Mouse (Mus musculus) intestine, embryonic 16.5 days (tissue): ENCODE results near the gene Arhgap6. TPM values are rescaled to one million over a fixed set of nuclear protein-coding genes. Genes with fewer than 3 reads are reported as not detected.
A peak's percentile ranks its signal among the peaks of the same experiment; 100 is the strongest.

Experiments
- ATAC-seq: fragments of 200-750 bp; cut with Nextera tagmentation; 2 replicates; pipeline ENCODE4 v1.8.0; 2017; ENCODE audit warnings: moderate TSS enrichment, moderate library complexity
- H3K27ac ChIP-seq: fragments of 300-500 bp; sonication (generic); 2 replicates; pipeline ENCODE4 v1.5.1; 2014; ENCODE audit warnings: mild to moderate bottlenecking, low read length
- H3K27me3 ChIP-seq: fragments of 300-500 bp; sonication (generic); replicated peaks from 2 replicates; pipeline ENCODE4 v1.6.1; 2014; ENCODE audit warnings: low read length, control low read depth, mixed read lengths; ENCODE audit not compliant: control insufficient read depth, insufficient read depth
- H3K36me3 ChIP-seq: fragments of 300-500 bp; sonication (generic); 2 replicates; pipeline ENCODE4 v1.6.1; 2014; ENCODE audit warnings: low read length, control low read depth; ENCODE audit not compliant: control insufficient read depth, insufficient read depth
- H3K4me1 ChIP-seq: fragments of 300-500 bp; sonication (generic); 2 replicates; pipeline ENCODE4 v1.6.1; 2014; ENCODE audit warnings: low read length, control low read depth, mixed read lengths; ENCODE audit not compliant: control insufficient read depth, insufficient read depth
- H3K4me2 ChIP-seq: fragments of 300-500 bp; sonication (generic); 2 replicates; pipeline ENCODE4 v1.6.1; 2014; ENCODE audit warnings: low read depth, low read length, control low read depth
- H3K4me3 ChIP-seq: fragments of 300-500 bp; sonication (generic); 2 replicates; pipeline ENCODE4 v1.5.1; 2014; ENCODE audit warnings: mild to moderate bottlenecking, low read length
- H3K9ac ChIP-seq: fragments of 300-500 bp; sonication (generic); 2 replicates; pipeline ENCODE4 v1.6.1; 2014; ENCODE audit warnings: low read depth, low read length
- H3K9me3 ChIP-seq: fragments of 300-500 bp; sonication (generic); 2 replicates; pipeline ENCODE4 v1.6.1; 2016; ENCODE audit warnings: low read length, control low read depth; ENCODE audit not compliant: control insufficient read depth
- WGBS: fragments of 180-500 bp; shearing (Covaris S2); extraction: QIAGEN DNeasy Blood & Tissue Kit; methylation state at CpG from one replicate; pipeline ENCODE4 v1.1.7; 2014; 5-methylcytosine and 5-hydroxymethylcytosine counted together
- polyA plus RNA-seq: library from polyadenylated mRNA; unstranded; fragments of >200 nt; fragmentation: Nextera tagmentation; extraction: Ambion mirVana; gene quantifications from 2 replicates; pipeline ENCODE4 v1.2.1, GENCODE M21; 2015

The Arhgap6 gene
- polyA plus RNA-seq: 4.0 TPM in 2 replicates

- Histone ChIP-seq H3K27me3 (peaks cover 22% of the 10 kb centered on the region), H3K4me2 (peak within 1 kb of the TSS; percentile 77), H3K27ac (no peak within 1 kb of the TSS), H3K36me3 (no peaks in the 10 kb centered on the region), H3K4me3 (peak within 1 kb of the TSS; percentile 50), H3K9me3 (no peaks in the 10 kb centered on the region), H3K9ac (peak within 1 kb of the TSS; percentile 62), H3K4me1 (no peaks in the 10 kb centered on the region)
- peak; percentile 68 for ATAC-seq
- 16% methylated on average over 47 of the region's 48 CpGs for WGBS
These were observed at the start of gene Arhgap6 for GRCm38 (mm10) chrX:168794974-168795858. Gene Arhgap6, plus strand, starts transcription at chrX:168795099.

DNA sequence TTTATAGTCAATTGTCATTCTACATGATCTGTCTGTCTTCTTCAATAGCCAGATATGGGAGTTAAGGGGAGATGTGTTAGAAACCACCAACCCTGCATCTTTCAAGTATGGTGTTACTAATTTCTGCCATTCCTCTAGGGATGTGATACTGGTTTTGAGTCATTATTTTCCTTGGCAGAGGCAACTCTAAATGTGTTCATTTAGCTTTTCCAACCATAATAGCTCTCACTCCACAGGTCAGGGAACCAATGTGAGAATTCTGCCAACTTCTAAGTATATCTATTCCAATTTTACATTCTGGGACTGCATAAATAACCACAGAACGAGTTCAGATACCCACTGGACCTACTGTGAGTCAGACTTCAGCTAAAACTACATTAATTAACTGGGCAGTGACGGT, 47.9 kb upstream of the Arhgap6 start:
- no peak for ATAC-seq
- Histone ChIP-seq H3K27ac (no peak overlapping the region), H3K27me3 (no peaks in the 10 kb centered on the region), H3K36me3 (no peaks in the 10 kb centered on the region), H3K9me3 (no peaks in the 10 kb centered on the region), H3K4me2 (no peak overlapping the region), H3K4me1 (no peaks in the 10 kb centered on the region), H3K4me3 (no peak overlapping the region), H3K9ac (no peak overlapping the region)
- 55% methylated on average over 2 of the region's 2 CpGs for WGBS

DNA sequence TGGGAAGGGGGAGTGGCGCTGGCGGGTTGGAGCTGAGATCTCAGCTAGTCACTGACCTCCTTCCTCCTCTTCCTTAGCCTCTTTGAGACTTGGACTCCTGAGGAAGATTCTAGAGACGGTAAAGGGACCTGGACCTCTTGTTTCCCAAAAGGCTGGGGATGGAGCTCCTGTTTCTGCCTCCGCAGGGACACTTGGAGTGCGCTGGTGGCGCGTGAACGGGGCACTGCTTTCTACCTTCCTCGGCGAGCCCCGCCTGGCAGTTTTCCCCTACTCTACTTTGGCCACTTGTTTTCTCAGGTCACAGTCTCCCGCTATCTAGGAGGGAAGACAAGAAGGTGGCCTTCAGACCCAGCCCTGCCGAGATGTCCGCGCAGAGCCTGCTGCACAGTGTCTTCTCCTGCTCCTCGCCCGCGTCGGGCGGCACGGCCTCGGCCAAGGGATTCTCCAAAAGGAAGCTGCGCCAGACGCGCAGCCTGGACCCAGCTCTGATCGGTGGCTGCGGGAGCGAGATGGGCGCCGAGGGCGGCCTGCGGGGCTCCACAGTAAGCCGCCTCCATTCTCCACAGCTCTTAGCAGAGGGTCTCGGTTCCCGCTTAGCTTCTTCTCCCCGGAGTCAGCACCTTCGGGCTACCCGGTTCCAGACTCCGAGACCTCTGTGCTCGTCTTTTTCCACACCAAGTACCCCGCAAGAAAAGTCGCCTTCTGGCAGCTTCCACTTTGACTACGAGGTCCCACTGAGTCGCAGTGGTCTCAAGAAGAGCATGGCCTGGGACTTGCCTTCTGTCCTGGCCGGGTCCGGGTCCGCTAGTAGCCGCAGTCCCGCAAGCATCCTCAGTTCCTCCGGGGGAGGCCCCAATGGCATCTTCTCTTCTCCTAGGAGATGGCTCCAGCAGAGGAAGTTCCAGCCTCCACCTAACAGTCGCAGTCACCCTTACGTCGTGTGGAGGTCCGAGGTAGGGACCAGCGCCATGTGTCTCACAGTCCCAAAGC, 1.3 kb downstream of the Arhgap6 start:
- Histone ChIP-seq H3K4me3 (peak overlapping the region; percentile 50), H3K4me1 (no peaks in the 10 kb centered on the region), H3K36me3 (no peaks in the 10 kb centered on the region), H3K27me3 (peaks cover 22% of the 10 kb centered on the region), H3K9ac (peak overlapping the region; percentile 62), H3K9me3 (no peaks in the 10 kb centered on the region), H3K4me2 (peak overlapping the region; percentile 77), H3K27ac (no peak overlapping the region)
- peak; percentile 68 for ATAC-seq
- WGBS: 21% methylated on average over 55 of the region's 55 CpGs

GRCm38 (mm10) chrX:168804677-168805076, 9.8 kb downstream of the Arhgap6 start:
- H3K4me1 ChIP-seq: no peaks in the 10 kb centered on the region
- no peaks in the 10 kb centered on the region for H3K36me3 ChIP-seq
- H3K9ac ChIP-seq: no peak overlapping the region
- H3K4me2 ChIP-seq: no peak overlapping the region
- 86% methylated on average over 2 of the region's 2 CpGs for WGBS
- no peak for ATAC-seq
- no peaks in the 10 kb centered on the region for H3K27me3 ChIP-seq
- no peak overlapping the region for H3K4me3 ChIP-seq
- H3K9me3 ChIP-seq: no peaks in the 10 kb centered on the region
- H3K27ac ChIP-seq: no peak overlapping the region

DNA sequence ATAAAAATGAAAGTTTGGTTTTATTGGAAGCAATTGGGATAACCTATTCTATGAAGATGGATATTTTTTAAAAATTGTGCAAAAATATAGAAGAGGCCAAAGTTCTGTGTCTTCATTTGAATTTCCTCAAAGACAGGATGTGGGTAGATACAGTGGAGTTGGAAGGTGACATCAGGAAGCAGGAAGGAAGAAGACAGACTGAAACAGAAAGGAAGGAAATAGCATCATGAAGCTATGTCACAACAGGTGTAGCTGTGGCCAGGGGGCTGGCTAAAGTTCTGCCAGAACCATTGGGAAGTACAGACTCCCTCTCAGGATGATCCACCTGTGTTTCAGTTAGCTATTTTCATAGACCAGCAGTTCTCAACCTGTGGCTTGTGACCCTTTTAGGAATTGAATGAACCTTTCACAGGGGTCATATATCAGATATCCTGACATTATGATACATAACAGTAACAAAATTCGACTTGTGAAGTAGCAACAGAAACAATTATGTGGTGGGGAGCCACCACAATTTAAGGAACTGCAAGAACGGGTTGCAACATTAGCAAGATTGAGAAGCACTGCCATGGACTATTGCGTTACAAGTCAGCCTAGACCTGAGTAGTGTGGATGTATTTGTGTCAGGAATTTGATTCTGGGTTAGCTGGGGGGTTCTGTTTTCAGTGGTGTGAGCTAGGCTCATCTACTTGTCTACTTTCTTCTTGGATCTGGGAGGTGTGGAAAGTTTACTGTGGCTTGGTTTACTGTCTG, 15.8 kb downstream of the Arhgap6 start:
- 67% methylated on average over 3 of the region's 3 CpGs for WGBS
- no peak for ATAC-seq
- Histone ChIP-seq H3K9ac (no peak overlapping the region), H3K36me3 (no peaks in the 10 kb centered on the region), H3K4me3 (no peak overlapping the region), H3K4me2 (no peak overlapping the region), H3K4me1 (no peaks in the 10 kb centered on the region), H3K9me3 (no peaks in the 10 kb centered on the region), H3K27ac (no peak overlapping the region), H3K27me3 (no peaks in the 10 kb centered on the region)

DNA sequence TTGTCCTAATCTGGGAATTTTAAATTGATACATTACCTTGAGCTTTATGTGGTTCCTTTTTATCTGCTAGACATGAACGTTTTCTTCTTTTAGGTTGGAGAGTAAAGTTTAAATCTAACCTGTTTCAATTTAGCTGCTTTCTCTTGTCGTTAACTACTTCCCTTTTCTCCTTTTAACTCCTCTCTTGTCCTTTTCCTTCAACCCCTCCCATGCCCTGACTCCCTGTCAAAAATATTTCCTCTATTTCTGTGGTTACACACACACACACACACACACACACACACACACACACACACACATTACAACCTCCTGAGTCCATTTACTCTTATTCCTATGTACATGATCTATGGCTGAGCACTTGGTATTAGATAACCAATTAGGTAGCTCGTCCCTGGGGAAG, 24.0 kb downstream of the Arhgap6 start:
- Histone ChIP-seq H3K9ac (no peak overlapping the region), H3K36me3 (no peaks in the 10 kb centered on the region), H3K9me3 (no peaks in the 10 kb centered on the region), H3K4me1 (no peaks in the 10 kb centered on the region), H3K4me3 (no peak overlapping the region), H3K27me3 (no peaks in the 10 kb centered on the region), H3K4me2 (no peak overlapping the region), H3K27ac (no peak overlapping the region)
- 68% methylated on average over 3 of the region's 3 CpGs for WGBS
- ATAC-seq: no peak

DNA sequence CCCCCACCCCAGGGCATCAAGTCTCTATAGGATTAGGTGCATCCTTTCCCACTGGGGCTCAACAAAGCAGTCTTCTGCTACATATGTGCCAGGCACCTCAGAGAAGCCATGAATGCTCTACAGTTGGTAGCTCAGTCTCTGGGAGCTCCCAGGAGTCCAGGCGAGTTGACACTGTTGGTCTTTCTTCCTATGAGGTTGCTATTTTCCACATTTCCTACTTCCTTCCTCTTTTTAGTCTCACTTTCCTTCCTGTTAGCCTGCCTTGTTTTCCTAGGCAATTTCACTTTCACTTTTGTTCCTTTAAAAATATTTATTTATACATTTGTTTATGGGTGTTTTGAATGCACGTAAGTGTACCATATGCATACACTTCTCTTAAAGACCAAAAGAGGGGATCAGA, 29.3 kb downstream of the Arhgap6 start:
- Histone ChIP-seq H3K9ac (no peak overlapping the region), H3K4me2 (no peak overlapping the region), H3K36me3 (no peaks in the 10 kb centered on the region), H3K27ac (no peak overlapping the region), H3K27me3 (0 out of 2 replicates have a peak, but pooled peaks cover 2% of the 10 kb centered on the region), H3K4me1 (no peaks in the 10 kb centered on the region), H3K9me3 (no peaks in the 10 kb centered on the region), H3K4me3 (no peak overlapping the region)
- WGBS: 80% methylated on average over 2 of the region's 2 CpGs
- ATAC-seq: no peak

- no peaks in the 10 kb centered on the region for H3K4me1 ChIP-seq
- H3K4me3 ChIP-seq: no peak overlapping the region
- no peak overlapping the region for H3K4me2 ChIP-seq
- no peaks in the 10 kb centered on the region for H3K9me3 ChIP-seq
- H3K9ac ChIP-seq: no peak overlapping the region
- no peak for ATAC-seq
- H3K36me3 ChIP-seq: no peaks in the 10 kb centered on the region
- WGBS: 75% methylated on average over 5 of the region's 5 CpGs
- H3K27me3 ChIP-seq: 0 out of 2 replicates have a peak, but pooled peaks cover 5% of the 10 kb centered on the region
- H3K27ac ChIP-seq: no peak overlapping the region
These were observed 37.4 kb downstream of the Arhgap6 start for GRCm38 (mm10) chrX:168832343-168832742.
